Comparison of ENCODE assay signal across 8 mouse cellular contexts in genomic region chr12:112877607-112878020, GRCm38 (mm10). TPM values are rescaled to one million over a fixed set of nuclear protein-coding genes. Genes with fewer than 3 reads are reported as not detected.
A peak's percentile ranks its signal among the peaks of the same experiment; 100 is the strongest.
DNase-seq lines count a peak whose midpoint lies in the region; ATAC-seq and TF ChIP-seq lines count a peak whose summit lies in the region.

No protein-coding gene starts in this region.

- peak overlapping the region; percentile 54 for H3K9ac ChIP-seq in hindbrain, embryonic 12.5 days

- H3K4me2 ChIP-seq in hindbrain, embryonic 12.5 days (replicated peaks), result peak overlapping the region; percentile 64

- H3K36me3 ChIP-seq in E14TG2a.4 (ENCODE audit: insufficient read depth, low read length), result no peaks in the 10 kb centered on the region
- no peaks in the 10 kb centered on the region for H3K36me3 ChIP-seq in hindbrain, embryonic 12.5 days

- ATAC-seq in hindbrain, embryonic 12.5 days (ENCODE audit: low FRiP score), result no peak

- H3K27me3 ChIP-seq in E14TG2a.4 (ENCODE audit: insufficient read depth, low read length), result peaks cover 84% of the 10 kb centered on the region
- H3K27me3 ChIP-seq in hindbrain, embryonic 12.5 days, result peaks cover 81% of the 10 kb centered on the region

- DNase-seq in embryo, embryonic 11 days, result peak; percentile 51
- no peak for DNase-seq in embryo, embryonic 9.5 days (ENCODE audit: extremely low spot score)
- DNase-seq in lung, postnatal 10 days, result peak; percentile 66
- DNase-seq in thymus, postnatal 14 days, result peak; percentile 61
- no peak for DNase-seq in layer of hippocampus, adult 18-20 months (ENCODE audit: low spot score in 2 of 2)
- DNase-seq in ovary, adult 18-20 months (ENCODE audit: low spot score), result no peak

- no peaks in the 10 kb centered on the region for H3K9me3 ChIP-seq in E14TG2a.4 (ENCODE audit: low read length)
- H3K9me3 ChIP-seq in hindbrain, embryonic 12.5 days (replicated peaks), result no peaks in the 10 kb centered on the region

- H3K4me1 ChIP-seq in E14TG2a.4 (replicated peaks; ENCODE audit: low read depth, low read length), result peaks cover 56% of the 10 kb centered on the region
- H3K4me1 ChIP-seq in hindbrain, embryonic 12.5 days, result peaks cover 26% of the 10 kb centered on the region

- H3K4me3 ChIP-seq in E14TG2a.4 (replicated peaks; ENCODE audit: low read length), result peak overlapping the region; percentile 71
- peak overlapping the region; percentile 35 for H3K4me3 ChIP-seq in hindbrain, embryonic 12.5 days

- TF ChIP-seq CTCF in E14TG2a.4 (conservative IDR thresholded peaks at IDR 0.05; ENCODE audit: low read length), result no peak

- WGBS in hindbrain, embryonic 12.5 days, result under 1% methylated on average over 37 of the region's 37 CpGs

- H3K27ac ChIP-seq in hindbrain, embryonic 12.5 days, result no peak overlapping the region

RNA-seq across cellular contexts. Expression of gene Gpr132, which starts 9.6 kb away (rescaled TPM):
- not detected in 2 replicates for polyA plus RNA-seq in hindbrain, embryonic 12.5 days (2016; fragmentation: Nextera tagmentation; extraction: Ambion mirVana)
- total RNA-seq in layer of hippocampus, adult 18-20 months (2021), result not detected

RNA-seq across cellular contexts. Expression of gene Cdca4, which starts 48.4 kb away (rescaled TPM):
- polyA plus RNA-seq in hindbrain, embryonic 12.5 days (2016; fragmentation: Nextera tagmentation; extraction: Ambion mirVana), result 101 TPM in 2 replicates
- 10 to 100 TPM in 1 of 2 experiments, 1 to 10 TPM in 1; 7.4 to 10.0 TPM for total RNA-seq in layer of hippocampus, adult 18-20 months (2021)

RNA-seq across cellular contexts. Expression of gene Jag2, which starts 52.0 kb away (rescaled TPM):
- 9.4 and 10.3 TPM in 2 replicates for polyA plus RNA-seq in hindbrain, embryonic 12.5 days (2016; fragmentation: Nextera tagmentation; extraction: Ambion mirVana)
- total RNA-seq in layer of hippocampus, adult 18-20 months (2021), result 10 to 100 TPM; 42.6 to 44.2 TPM

Comparison
In these comparisons a context has a peak if more than half of its experiments do, and no peak if none do; other contexts are left out.
1. DNase-seq: peak in embryo, embryonic 11 days (single experiment), lung, postnatal 10 days (single experiment) and thymus, postnatal 14 days (single experiment); none in embryo, embryonic 9.5 days (single experiment), layer of hippocampus, adult 18-20 months (0 of 2) and ovary, adult 18-20 months (single experiment).